Comparison of ENCODE assay signal across 11 mouse cellular contexts in genomic region chr6:100929759-100930358, GRCm38 (mm10).
DNase-seq lines count a peak whose midpoint lies in the region; ATAC-seq and TF ChIP-seq lines count a peak whose summit lies in the region.
"Had no signal": no experiment of that assay in that cellular context is flagged by ENCODE, and none has a peak within 500 bp of the region (broad histone marks: within the 10 kb centered on the region; RNA-seq: fewer than 3 reads in every experiment).

No protein-coding gene starts in this region.

- H3K27me3 ChIP-seq in lung, embryonic 14.5 days (ENCODE audit: insufficient read depth, low read length) = no peaks in the 10 kb centered on the region
- no peaks in the 10 kb centered on the region for H3K27me3 ChIP-seq in heart, postnatal 0 days (ENCODE audit: control insufficient read depth, insufficient read depth, low read length)
- H3K27me3 ChIP-seq: hindbrain, embryonic 15.5 days had no signal

- H3K9me3 ChIP-seq in lung, embryonic 14.5 days (ENCODE audit: low read depth, low read length) = no peaks in the 10 kb centered on the region
- no peaks in the 10 kb centered on the region for H3K9me3 ChIP-seq in heart, postnatal 0 days (replicated peaks; ENCODE audit: control insufficient read depth, low read length)
- H3K9me3 ChIP-seq: forebrain, embryonic 10.5 days; hindbrain, embryonic 15.5 days had no signal

- H3K9ac ChIP-seq in lung, embryonic 14.5 days = no peak overlapping the region
- H3K9ac ChIP-seq in heart, postnatal 0 days (replicated peaks; ENCODE audit: low read depth, low read length) = no peak overlapping the region
- H3K9ac ChIP-seq: hindbrain, embryonic 15.5 days had no signal

- no peak overlapping the region for H3K4me2 ChIP-seq in lung, embryonic 14.5 days
- H3K4me2 ChIP-seq in heart, postnatal 0 days (ENCODE audit: low read depth, low read length) = no peak overlapping the region
- H3K4me2 ChIP-seq: hindbrain, embryonic 15.5 days had no signal

- H3K4me1 ChIP-seq in lung, embryonic 14.5 days (ENCODE audit: insufficient read depth) = peaks cover 6% of the 10 kb centered on the region; the same call in 1 of the 2 replicates
- H3K4me1 ChIP-seq in lung, adult 2 months (ENCODE audit: control insufficient read depth, insufficient read depth, low read length) = no peaks in the 10 kb centered on the region
- H3K4me1 ChIP-seq in heart, postnatal 0 days (ENCODE audit: control insufficient read depth, insufficient read depth) = peaks cover 23% of the 10 kb centered on the region

- no peak for TF ChIP-seq POLR2A in lung, adult 2 months (IDR thresholded peaks at IDR 0.05; ENCODE audit: borderline replicate concordance, extremely low read depth, low read depth, low read length)

- no peak overlapping the region for H3K4me3 ChIP-seq in lung, embryonic 14.5 days (ENCODE audit: low read depth, low read length)
- H3K4me3 ChIP-seq in lung, adult 2 months (replicated peaks; ENCODE audit: extremely low read depth, low read depth, low read length) = no peak overlapping the region
- H3K4me3 ChIP-seq in heart, postnatal 0 days (ENCODE audit: low read depth, low read length) = no peak overlapping the region
- H3K4me3 ChIP-seq: forebrain, embryonic 10.5 days; hindbrain, embryonic 15.5 days had no signal

- TF ChIP-seq CTCF in lung, embryonic 14.5 days (IDR thresholded peaks at IDR 0.05; ENCODE audit: low read depth) = no peak
- TF ChIP-seq CTCF in lung, adult 2 months (IDR thresholded peaks at IDR 0.05; ENCODE audit: insufficient read depth, low read length) = no peak
- TF ChIP-seq CTCF in heart, postnatal 0 days (IDR thresholded peaks at IDR 0.05; ENCODE audit: low read depth) = no peak

- ATAC-seq in lung, embryonic 14.5 days (ENCODE audit: insufficient read depth) = no peak
- ATAC-seq in heart, postnatal 0 days (ENCODE audit: insufficient read depth, low read depth) = peak; percentile 33; the same call in 1 of the 2 replicates

- no peak for TF ChIP-seq EP300 in heart, postnatal 0 days (IDR thresholded peaks at IDR 0.05; ENCODE audit: low read depth)

- DNase-seq in frontal cortex, adult 2 months (ENCODE audit: extremely low spot score in 1 of 2, low spot score in 1 of 2) = peak; percentile 33 to 55
- DNase-seq in frontal cortex, postnatal 14 days (ENCODE audit: low spot score in 2 of 2) = no peak
- peak; percentile 24 for DNase-seq in lung, embryonic 14.5 days
- no peak for DNase-seq in lung, adult 2 months
- DNase-seq in heart, postnatal 0 days (ENCODE audit: low spot score) = no peak
- DNase-seq in neural tube, embryonic 10.5 days (ENCODE audit: extremely low spot score, low spot score) = peak; percentile 59
- DNase-seq in adrenal gland, adult 8-10 months = no peak
- no peak for DNase-seq in cerebellum, adult 9-11 months

- no peak overlapping the region for H3K27ac ChIP-seq in lung, embryonic 14.5 days (ENCODE audit: low read depth)
- H3K27ac ChIP-seq in heart, postnatal 0 days (ENCODE audit: low read depth) = no peak overlapping the region
- H3K27ac ChIP-seq: forebrain, embryonic 10.5 days; hindbrain, embryonic 15.5 days; macrophage had no signal

- 36% methylated on average over 10 of the region's 10 CpGs for WGBS in lung, embryonic 14.5 days
- WGBS in lung, adult 2 months = 27% methylated on average over 10 of the region's 10 CpGs
- 20% methylated on average over 10 of the region's 10 CpGs for WGBS in heart, postnatal 0 days

- H3K36me3 ChIP-seq in lung, embryonic 14.5 days (ENCODE audit: insufficient read depth) = no peaks in the 10 kb centered on the region
- no peaks in the 10 kb centered on the region for H3K36me3 ChIP-seq in heart, postnatal 0 days (replicated peaks; ENCODE audit: control insufficient read depth, insufficient read depth, low read length)
- H3K36me3 ChIP-seq: forebrain, embryonic 10.5 days; hindbrain, embryonic 15.5 days had no signal

Comparison
In these comparisons a context has a peak if more than half of its experiments do, and no peak if none do; other contexts are left out.
1. DNase-seq: peak in frontal cortex, adult 2 months (2 of 2), lung, embryonic 14.5 days (single experiment) and neural tube, embryonic 10.5 days (single experiment); none in frontal cortex, postnatal 14 days (0 of 2), lung, adult 2 months (single experiment), heart, postnatal 0 days (single experiment), adrenal gland, adult 8-10 months (single experiment) and cerebellum, adult 9-11 months (single experiment).